Mouse (Mus musculus) thymus, adult 2 months (tissue): ENCODE measurements around the gene Prim1.

Experiments used
- CTCF ChIP-seq: fragments of 200-500 bp; IDR thresholded peaks from 2 replicates; pipeline ENCODE4 v1.5.1; 2012; ENCODE audit warnings: mild to moderate bottlenecking, control low read depth, low read length, moderate library complexity, borderline replicate concordance; ENCODE audit not compliant: control insufficient read depth, poor library complexity, insufficient read depth; ENCODE audit errors: extremely low read depth
- POLR2A ChIP-seq: fragments of 200-500 bp; IDR thresholded peaks from 2 replicates; pipeline ENCODE4 v1.6.1; 2012; ENCODE audit warnings: mild to moderate bottlenecking, low read length, control low read depth, moderate library complexity; ENCODE audit not compliant: control insufficient read depth, poor library complexity, insufficient read depth; ENCODE audit errors: extremely low read depth

DNA sequence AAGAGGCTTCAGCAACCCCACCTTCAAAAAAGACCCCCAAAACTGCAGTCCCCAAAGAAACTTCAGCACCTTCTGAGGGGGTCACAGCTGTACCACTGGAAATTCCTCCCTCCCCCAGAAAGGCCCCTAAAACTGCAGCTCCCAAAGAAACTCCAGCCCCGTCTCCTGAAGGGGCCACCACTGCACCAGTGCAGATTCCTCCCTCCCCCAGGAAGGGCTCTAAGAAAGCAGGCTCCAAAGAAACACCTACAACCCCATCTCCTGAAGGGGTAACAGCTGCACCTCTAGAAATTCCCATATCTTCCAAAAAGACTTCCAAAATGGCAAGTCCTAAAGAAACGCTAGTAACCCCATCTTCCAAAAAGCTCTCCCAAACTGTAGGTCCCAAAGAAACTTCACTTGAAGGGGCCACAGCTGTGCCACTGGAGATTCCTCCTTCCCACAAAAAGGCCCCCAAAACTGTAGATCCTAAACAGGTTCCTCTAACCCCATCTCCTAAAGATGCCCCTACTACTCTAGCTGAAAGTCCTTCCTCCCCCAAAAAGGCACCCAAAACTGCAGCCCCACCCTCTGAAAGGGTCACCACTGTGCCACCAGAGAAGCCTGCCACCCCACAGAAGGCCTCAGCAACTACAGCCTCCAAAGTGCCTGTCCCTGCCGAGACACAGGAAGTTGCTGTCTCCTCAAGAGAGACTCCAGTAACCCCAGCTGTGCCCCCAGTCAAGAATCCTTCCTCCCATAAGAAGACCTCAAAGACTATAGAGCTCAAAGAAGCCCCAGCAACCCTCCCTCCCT, 28.3 kb downstream of the Prim1 start:
- TF ChIP-seq CTCF (no peak), POLR2A (no peak)
